Mouse (Mus musculus) liver, adult 10 weeks (tissue): ENCODE measurements around the gene Spin2g. TPM values are rescaled to one million over a fixed set of nuclear protein-coding genes. Genes with fewer than 3 reads are reported as not detected.

ENCODE experiments used
- polyA plus RNA-seq: library from polyadenylated mRNA; stranded (reverse); fragments of 350-450 nt; fragmentation: Illumina TruSeq; extraction: RNeasy Lipid Tissue Mini Kit (QIAGEN cat#74804); gene quantifications from one replicate; pipeline ENCODE4 v1.2.3, GENCODE M21; 2014; ENCODE audit warnings: low read depth, low replicate concordance

Gene Spin2g
- not detected for polyA plus RNA-seq

GRCm38 (mm10) chrX:34238633-34239032 lies at the start of gene Spin2g:
TSS of gene Spin2g (minus strand) at chrX:34238733.

Other genes with a start within 250 kb of the Spin2g start
- gene Btbd35f9, start 77.2 kb downstream of the Spin2g start, polyA plus RNA-seq = not detected
- not detected for gene Btbd35f8, start 211.8 kb upstream of the Spin2g start, polyA plus RNA-seq